In genomic region chr5:23598491-23598890, GRCm38 (mm10) we compare ENCODE assay signal across 8 mouse cellular contexts.
DNase-seq lines count a peak whose midpoint lies in the region; TF ChIP-seq lines count a peak whose summit lies in the region.

No protein-coding gene starts in this region.

- H3K36me3 ChIP-seq in thymus, adult 2 months (ENCODE audit: control insufficient read depth, insufficient read depth, low read length), result no peaks in the 10 kb centered on the region
- no peaks in the 10 kb centered on the region for H3K36me3 ChIP-seq in hindbrain, embryonic 10.5 days

- intact Hi-C loops in heart, postnatal 36 days (cut with DNase I), result no loop called here

- H3K27ac ChIP-seq in layer of hippocampus, adult 2 months, result peak overlapping the region; percentile 74; the same call in 1 of the 2 replicates
- peak overlapping the region; percentile 22; the same call in 1 of the 2 replicates for H3K27ac ChIP-seq in embryonic fibroblast, embryonic 13.5 days (ENCODE audit: insufficient read depth, low read length)
- no peak overlapping the region for H3K27ac ChIP-seq in thymus, adult 2 months (ENCODE audit: control insufficient read depth, insufficient read depth, low read length)
- no peak overlapping the region for H3K27ac ChIP-seq in hindbrain, embryonic 10.5 days

- H3K4me3 ChIP-seq in layer of hippocampus, adult 2 months, result no peak overlapping the region
- no peak overlapping the region for H3K4me3 ChIP-seq in embryonic fibroblast, embryonic 13.5 days (ENCODE audit: insufficient read depth, low read length)
- H3K4me3 ChIP-seq in thymus, adult 2 months (ENCODE audit: control insufficient read depth, insufficient read depth, low read length), result no peak overlapping the region
- no peak overlapping the region for H3K4me3 ChIP-seq in hindbrain, embryonic 10.5 days

- peaks cover 6% of the 10 kb centered on the region; the same call in 1 of the 2 replicates for H3K4me1 ChIP-seq in embryonic fibroblast, embryonic 13.5 days (ENCODE audit: control insufficient read depth, insufficient read depth, low read length)
- no peaks in the 10 kb centered on the region; the same call in 1 of the 2 replicates for H3K4me1 ChIP-seq in thymus, adult 2 months (replicated peaks; ENCODE audit: control insufficient read depth, insufficient read depth, low read length)
- H3K4me1 ChIP-seq in hindbrain, embryonic 10.5 days (replicated peaks), result peaks cover 13% of the 10 kb centered on the region

- no peak for DNase-seq in layer of hippocampus, adult 2 months (ENCODE audit: low spot score in 2 of 2)
- no peak for DNase-seq in layer of hippocampus, adult 9-11 months
- DNase-seq in heart, postnatal 36 days, result peak; percentile 62
- peak; percentile 64 for DNase-seq in lung, postnatal 36 days
- no peak for DNase-seq in thymus, adult 2 months
- DNase-seq in hindbrain, embryonic 10.5 days (ENCODE audit: low spot score), result no peak
- no peak for DNase-seq in natural killer cell, adult 2 months (ENCODE audit: low spot score in 2 of 2)

- no peaks in the 10 kb centered on the region for H3K9me3 ChIP-seq in hindbrain, embryonic 10.5 days

- TF ChIP-seq CTCF in layer of hippocampus, adult 2 months (conservative IDR thresholded peaks at IDR 0.05), result no peak
- no peak for TF ChIP-seq CTCF in embryonic fibroblast, embryonic 13.5 days (IDR thresholded peaks at IDR 0.05; ENCODE audit: borderline replicate concordance, insufficient read depth, low read length)
- TF ChIP-seq CTCF in thymus, adult 2 months (IDR thresholded peaks at IDR 0.05; ENCODE audit: borderline replicate concordance, control insufficient read depth, extremely low read depth, insufficient read depth, low read length, poor library complexity), result no peak

- no peak for TF ChIP-seq POLR2A in embryonic fibroblast, embryonic 13.5 days (IDR thresholded peaks at IDR 0.05; ENCODE audit: low read depth, low read length)
- TF ChIP-seq POLR2A in thymus, adult 2 months (IDR thresholded peaks at IDR 0.05; ENCODE audit: control insufficient read depth, extremely low read depth, insufficient read depth, low read length, poor library complexity), result no peak

- no peaks in the 10 kb centered on the region for H3K27me3 ChIP-seq in thymus, adult 2 months (ENCODE audit: control insufficient read depth, insufficient read depth, low read length)
- H3K27me3 ChIP-seq in hindbrain, embryonic 10.5 days (ENCODE audit: insufficient read depth, poor library complexity, severe bottlenecking), result no peaks in the 10 kb centered on the region

- WGBS in thymus, adult 2 months, result 92% methylated on average over 12 of the region's 12 CpGs
- WGBS in hindbrain, embryonic 10.5 days, result 81% methylated on average over 12 of the region's 12 CpGs

Comparison
In these comparisons a context has a peak if more than half of its experiments do, and no peak if none do; other contexts are left out.
1. DNase-seq: peak in heart, postnatal 36 days (2 of 2) and lung, postnatal 36 days (single experiment); none in layer of hippocampus, adult 2 months (0 of 2), layer of hippocampus, adult 9-11 months (single experiment), thymus, adult 2 months (single experiment), hindbrain, embryonic 10.5 days (single experiment) and natural killer cell, adult 2 months (0 of 2).
2. H3K27ac ChIP-seq: peak in layer of hippocampus, adult 2 months (single experiment) and embryonic fibroblast, embryonic 13.5 days (single experiment); none in thymus, adult 2 months (single experiment) and hindbrain, embryonic 10.5 days (single experiment).